Mouse (Mus musculus) kidney, adult 9 months (tissue): ENCODE data around the gene Piwil1.
"Not testable (repeated sequence)": the region's sequence is repeated elsewhere in the genome, so short reads cannot be mapped to it uniquely, and the experiment has no call there.

ENCODE experiments used
- DNase-seq: peaks from one replicate; pipeline ENCODE4 v3.0.0; 2022

Piwil1 gene

DNA sequence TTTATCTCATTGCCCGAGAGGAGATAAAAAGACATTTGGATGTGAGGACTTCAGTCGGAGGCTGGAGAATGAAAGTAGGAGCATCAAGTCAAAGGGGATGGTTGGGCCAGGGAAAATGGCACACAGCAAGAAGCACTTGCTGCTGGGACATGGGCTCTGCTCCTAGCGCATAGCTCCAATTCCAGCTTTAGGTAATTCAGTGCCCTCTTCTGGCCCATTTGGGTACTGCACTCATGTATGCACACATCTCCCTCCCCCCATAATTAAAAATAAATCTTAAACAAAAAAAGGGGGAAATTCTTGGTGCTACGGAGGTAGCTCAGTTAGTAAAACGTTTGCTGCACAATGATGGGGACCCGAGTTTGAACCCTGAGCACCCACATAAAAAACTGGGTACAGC, 9.5 kb downstream of the Piwil1 start:
- DNase-seq, result no peak

DNA sequence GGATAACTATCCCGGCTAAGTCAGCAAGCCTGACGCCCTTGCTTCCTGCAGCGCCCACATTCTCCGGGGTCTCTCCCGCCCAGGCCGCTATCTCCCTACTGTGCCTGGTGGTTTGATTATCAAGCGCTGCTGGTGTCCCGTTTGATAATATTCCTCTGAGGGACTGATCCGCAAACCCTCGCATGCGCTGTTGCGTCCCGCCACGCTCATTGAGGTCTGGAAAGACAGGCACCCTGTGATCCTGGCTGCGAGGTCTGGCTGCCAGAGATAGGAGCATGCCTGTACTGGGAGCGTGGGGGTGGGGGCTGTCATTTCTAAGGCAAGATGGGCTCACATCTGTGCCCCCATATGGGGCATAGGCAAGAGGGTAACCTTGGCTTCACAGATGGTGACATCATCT, 12.8 kb downstream of the Piwil1 start:
- no peak for DNase-seq

GRCm38 (mm10) chr5:128720461-128720860, 18.1 kb downstream of the Piwil1 start:
- DNase-seq, result not testable (repeated sequence)

DNA sequence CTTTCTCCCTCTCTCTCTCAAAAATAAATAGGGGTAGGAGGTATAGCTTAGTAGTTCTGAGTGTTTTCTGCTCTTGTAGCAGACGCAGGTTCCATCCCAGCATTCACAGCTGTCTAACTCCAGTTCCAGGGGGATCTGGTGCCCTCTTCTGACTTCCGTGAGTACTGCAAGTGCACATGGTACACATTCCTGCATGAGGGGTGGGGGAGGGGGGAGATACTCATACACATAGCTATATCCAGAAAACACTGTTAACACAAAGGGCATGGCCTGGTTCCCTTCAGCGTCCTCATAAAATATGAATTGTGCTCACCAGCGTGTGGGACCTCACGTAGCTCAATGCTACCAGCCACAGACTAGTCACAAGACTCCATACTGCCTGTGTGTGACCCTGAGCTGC, 27.0 kb downstream of the Piwil1 start:
- DNase-seq, result no peak

GRCm38 (mm10) chr5:128730634-128731033, 28.3 kb downstream of the Piwil1 start:
- no peak for DNase-seq

GRCm38 (mm10) chr5:128732416-128733014, 30.2 kb downstream of the Piwil1 start:
- DNase-seq, result peak; percentile 3

GRCm38 (mm10) chr5:128733955-128734354, 31.6 kb downstream of the Piwil1 start:
- DNase-seq, result peak; percentile 29

DNA sequence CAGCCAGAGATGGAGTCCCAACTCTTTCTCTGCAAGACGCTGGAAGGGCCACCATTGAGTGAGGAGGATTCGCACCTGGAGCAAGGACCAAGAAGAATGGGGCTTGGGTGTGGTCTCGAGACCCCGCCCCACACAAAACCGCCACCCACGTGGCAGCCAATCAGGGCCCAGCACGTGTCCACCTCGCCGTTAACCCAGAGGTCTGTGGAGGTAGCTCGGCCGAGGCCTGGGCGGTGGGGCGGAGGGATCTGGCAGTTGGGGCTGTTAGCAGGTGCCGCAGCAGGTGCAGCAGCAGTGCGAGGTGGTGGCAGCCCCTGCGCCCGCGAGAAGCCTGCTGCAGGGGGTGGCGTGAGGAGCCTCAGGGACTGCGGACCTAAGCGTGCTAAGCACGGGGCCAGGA, 33.6 kb downstream of the Piwil1 start:
- no peak for DNase-seq

DNA sequence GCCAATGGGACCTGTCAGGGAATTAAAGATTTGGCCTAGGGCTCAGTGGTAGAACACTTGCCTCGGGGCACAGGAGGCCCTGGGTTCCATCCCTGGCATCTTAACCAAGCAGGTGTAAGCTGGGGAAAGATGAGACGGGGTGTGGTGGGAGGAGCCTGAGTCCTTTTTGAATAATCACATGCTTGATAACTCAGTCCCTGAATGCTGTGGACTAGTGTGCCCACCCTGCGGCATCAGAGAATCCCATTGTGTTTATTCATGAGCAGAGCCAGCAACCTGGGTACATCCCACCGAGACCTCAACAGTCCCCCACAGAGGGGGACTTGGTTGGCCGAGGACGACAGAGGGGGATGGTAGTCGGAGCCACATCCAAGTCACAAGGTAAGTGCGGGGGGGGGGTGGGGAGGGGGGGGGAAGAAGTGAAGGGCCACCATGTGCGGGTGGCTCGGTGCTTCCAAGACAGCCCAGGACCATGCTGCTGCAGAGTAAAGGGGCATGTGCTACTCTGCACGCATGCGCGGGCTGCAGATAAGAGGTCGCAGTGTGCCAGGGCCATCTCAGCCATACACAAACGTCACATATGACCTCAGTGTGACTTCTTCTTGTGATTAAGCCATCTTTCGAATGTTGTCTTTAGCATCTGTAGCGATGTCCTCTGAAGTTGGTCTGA, 37.0 kb downstream of the Piwil1 start:
- no peak for DNase-seq

GRCm38 (mm10) chr5:128739838-128740171, 37.5 kb downstream of the Piwil1 start:
- no peak for DNase-seq

GRCm38 (mm10) chr5:128744351-128744750, 42.0 kb downstream of the Piwil1 start:
- no peak for DNase-seq

DNA sequence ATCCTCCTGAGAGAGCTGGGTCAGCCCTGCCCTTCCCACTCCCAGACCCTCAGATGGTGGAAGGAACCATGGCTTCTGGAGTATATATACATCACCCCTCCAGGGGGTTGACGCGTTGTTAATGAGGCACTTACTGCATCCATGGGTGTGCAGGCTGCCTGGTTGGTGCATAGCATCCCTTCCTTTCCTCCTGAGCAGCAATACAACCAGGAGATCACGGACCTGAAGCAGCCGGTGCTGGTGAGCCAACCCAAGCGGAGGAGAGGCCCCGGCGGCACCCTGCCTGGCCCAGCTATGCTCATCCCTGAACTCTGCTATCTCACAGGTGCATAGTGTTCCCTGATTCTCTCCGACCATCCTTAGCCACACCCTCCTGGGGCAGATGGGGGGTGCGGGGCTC, 42.9 kb downstream of the Piwil1 start:
- no peak for DNase-seq

GRCm38 (mm10) chr5:128746261-128746660, 43.9 kb downstream of the Piwil1 start:
- no peak for DNase-seq

DNA sequence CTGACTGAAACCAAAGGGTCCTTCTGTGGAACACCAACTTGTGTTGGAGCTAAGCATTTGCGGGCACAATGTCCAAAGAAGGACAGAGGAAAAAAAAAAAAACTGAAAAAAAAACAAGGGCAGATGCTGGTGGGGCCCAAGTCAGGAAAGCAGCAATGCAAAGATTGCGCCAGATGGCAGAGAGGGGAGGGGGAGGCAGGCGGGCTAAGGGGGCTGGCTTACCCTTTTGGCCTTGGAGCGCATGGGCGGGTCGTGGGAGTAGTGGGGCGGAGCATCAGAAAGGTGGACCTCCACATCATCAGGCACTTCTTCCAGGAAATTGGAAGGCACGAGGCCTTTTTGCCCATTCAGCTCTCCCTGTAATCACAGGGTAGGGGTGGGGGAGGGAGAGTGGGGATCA, 58.8 kb downstream of the Piwil1 start:
- no peak for DNase-seq

- no peak for DNase-seq
Measured at GRCm38 (mm10) chr5:128769026-128769631, 66.8 kb downstream of the Piwil1 start.

GRCm38 (mm10) chr5:128776386-128776785, 74.1 kb downstream of the Piwil1 start:
- no peak for DNase-seq

- no peak for DNase-seq
Measured at GRCm38 (mm10) chr5:128781621-128782020, 79.3 kb downstream of the Piwil1 start.

- DNase-seq, result no peak
Measured at GRCm38 (mm10) chr5:128800592-128800991, 98.3 kb downstream of the Piwil1 start.
